Mouse (Mus musculus): Measurements from ENCODE around the gene Guk1.

- TF ChIP-seq CTCF (IDR thresholded peaks at IDR 0.05; ENCODE audit: extremely low read depth, insufficient read depth, low read length), result no peak
- no peak for TF ChIP-seq POLR2A (IDR thresholded peaks at IDR 0.05; ENCODE audit: extremely low read depth, insufficient read depth, low read length)
These were observed 54.9 kb downstream of the Guk1 start for GRCm38 (mm10) chr11:59136994-59137706.
